Mouse (Mus musculus) megakaryocyte progenitor cell, adult 5-6 weeks (primary cell): ENCODE measurements around the gene Dlk1. TPM values are rescaled to one million over a fixed set of nuclear protein-coding genes. Genes with fewer than 3 reads are reported as not detected.
"Not testable (repeated sequence)": the region's sequence is repeated elsewhere in the genome, so short reads cannot be mapped to it uniquely, and the experiment has no call there.

ENCODE experiments used
- ATAC-seq: replicated peaks from 2 replicates; pipeline ENCODE4 v1.8.0; 2016; ENCODE audit warnings: mild to moderate bottlenecking, moderate TSS enrichment, inconsistent platforms; ENCODE audit not compliant: poor library complexity
- total RNA-seq, 2 experiments: library from RNA; stranded (forward) in 1 of 2; stranded (reverse) in 1 of 2; fragments of 157-497, 149-512 nt in 1 of 2; fragments of 200-1000 nt in 1 of 2; gene quantifications; 2 replicates each; pipeline versions ENCODE4 v1.2.3 to v1.2.4; 2015 to 2017

Dlk1 gene
- total RNA-seq, 2 experiments from 2014 or later, result 0.64 TPM; not detected in 1

GRCm38 (mm10) chr12:109473575-109473976 lies 21.0 kb downstream of the Dlk1 start:
- no peak for ATAC-seq

- no peak for ATAC-seq
These were observed 21.6 kb downstream of the Dlk1 start for GRCm38 (mm10) chr12:109474187-109474606.

GRCm38 (mm10) chr12:109475501-109475900 lies 22.9 kb downstream of the Dlk1 start:
- ATAC-seq, result peak; percentile 55

- not testable (repeated sequence) for ATAC-seq
These were observed 33.9 kb downstream of the Dlk1 start for GRCm38 (mm10) chr12:109486525-109486924.

- ATAC-seq, result no peak
These were observed 39.1 kb downstream of the Dlk1 start for GRCm38 (mm10) chr12:109491701-109492100.

GRCm38 (mm10) chr12:109493381-109493780 lies 40.8 kb downstream of the Dlk1 start:
- no peak for ATAC-seq

- ATAC-seq, result peak; percentile 20; the same call in 1 of the 2 replicates
These were observed 42.5 kb downstream of the Dlk1 start for GRCm38 (mm10) chr12:109495016-109495644.

GRCm38 (mm10) chr12:109496397-109496796 lies 43.8 kb downstream of the Dlk1 start:
- ATAC-seq, result no peak

GRCm38 (mm10) chr12:109500992-109501391 lies 48.4 kb downstream of the Dlk1 start:
- ATAC-seq, result no peak

- no peak for ATAC-seq
These were observed 49.9 kb downstream of the Dlk1 start for GRCm38 (mm10) chr12:109502360-109503040.

- ATAC-seq, result peak; percentile 68
These were observed 55.1 kb downstream of the Dlk1 start for GRCm38 (mm10) chr12:109507693-109508092.

- peak; percentile 33 for ATAC-seq
These were observed 56.2 kb downstream of the Dlk1 start for GRCm38 (mm10) chr12:109508495-109509454.

- ATAC-seq, result no peak
These were observed 57.0 kb downstream of the Dlk1 start for GRCm38 (mm10) chr12:109509531-109510137.

- 0 out of 2 replicates have a peak, but pooled peaks have one; percentile 26 for ATAC-seq
These were observed 57.6 kb downstream of the Dlk1 start for GRCm38 (mm10) chr12:109510247-109510646.

- ATAC-seq, result no peak
These were observed 58.8 kb downstream of the Dlk1 start for GRCm38 (mm10) chr12:109511456-109511855.

- peak; percentile 30 for ATAC-seq
These were observed 59.7 kb downstream of the Dlk1 start for GRCm38 (mm10) chr12:109512151-109512907.
